Mouse (Mus musculus) cortical plate, adult 2 months (tissue): ENCODE measurements at regions not wholly inside any gene's neighbourhood (a gene's known extent, or its start where the extent isn't known, plus 50 kb on each side); places are given as distances from the start of the nearest gene placed in this dataset.

ENCODE experiments used
- H3K27ac ChIP-seq: fragments of 200-500 bp; 2 replicates; pipeline ENCODE4 v1.5.1; 2012; ENCODE audit warnings: low read length, control low read depth, inconsistent platforms; ENCODE audit not compliant: insufficient read depth
- H3K4me1 ChIP-seq: fragments of 200-500 bp; 2 replicates; pipeline ENCODE4 v1.6.1; 2011; ENCODE audit warnings: low read length; ENCODE audit not compliant: control insufficient read depth, insufficient read depth
- H3K4me3 ChIP-seq: fragments of 200-500 bp; 2 replicates; pipeline ENCODE4 v1.5.1; 2011; ENCODE audit warnings: mild to moderate bottlenecking, low read length, control low read depth; ENCODE audit not compliant: insufficient read depth
- CTCF ChIP-seq: fragments of 200-500 bp; IDR thresholded peaks from 2 replicates; pipeline ENCODE4 v1.5.1; 2011; ENCODE audit warnings: mild to moderate bottlenecking, control low read depth, low read length; ENCODE audit not compliant: insufficient read depth; ENCODE audit errors: extremely low read depth
- POLR2A ChIP-seq: fragments of 200-500 bp; IDR thresholded peaks from 2 replicates; pipeline ENCODE4 v1.6.1; 2011; ENCODE audit warnings: mild to moderate bottlenecking, low read length, control low read depth; ENCODE audit not compliant: insufficient read depth; ENCODE audit errors: extremely low read depth

DNA sequence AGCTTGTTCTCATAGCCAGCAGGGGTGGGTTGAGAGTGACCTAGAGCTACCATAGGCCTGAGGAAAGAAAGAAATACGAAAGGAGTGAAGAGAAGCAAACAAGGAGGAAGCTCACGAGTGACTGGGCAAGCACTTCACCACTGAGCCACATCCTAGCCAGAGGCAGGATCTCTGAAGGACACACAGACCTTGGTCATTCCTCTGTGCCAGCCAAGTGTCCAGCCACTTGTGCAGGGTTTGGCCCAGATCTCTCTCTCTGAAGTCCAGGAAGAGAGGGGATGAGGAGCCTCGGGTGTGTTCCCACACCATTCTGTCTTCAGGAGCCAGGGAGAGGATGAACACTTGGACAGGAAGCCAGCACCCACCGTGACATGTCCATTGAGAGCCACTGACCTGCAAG, 271.7 kb upstream of the Prox1 start:
- Histone ChIP-seq H3K4me3 (no peak overlapping the region), H3K27ac (no peak overlapping the region), H3K4me1 (no peaks in the 10 kb centered on the region)
- TF ChIP-seq CTCF (no peak), POLR2A (no peak)

DNA sequence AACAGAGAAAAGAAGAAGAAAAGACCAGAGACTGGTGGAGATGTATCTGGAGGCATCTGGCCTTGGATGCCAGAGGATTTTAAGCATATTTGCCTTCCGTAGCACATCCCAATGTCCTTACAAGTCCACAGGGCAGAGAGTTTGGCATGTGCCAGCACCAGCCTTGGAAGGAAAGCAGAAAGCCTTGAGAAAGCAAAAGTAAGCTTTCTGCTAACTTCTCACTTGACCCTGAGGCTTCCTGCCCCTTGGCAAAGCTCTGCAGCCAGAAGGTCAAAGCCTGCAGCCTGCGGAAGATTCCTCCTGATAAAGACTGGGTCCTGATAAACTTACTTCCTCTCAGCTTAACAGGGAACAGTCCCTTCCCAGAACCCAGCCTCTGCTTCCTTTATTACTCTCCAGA, 268.3 kb upstream of the Prox1 start:
- Histone ChIP-seq H3K4me3 (no peak overlapping the region), H3K27ac (no peak overlapping the region), H3K4me1 (no peaks in the 10 kb centered on the region)
- TF ChIP-seq CTCF = no peak
- TF ChIP-seq POLR2A = no peak

DNA sequence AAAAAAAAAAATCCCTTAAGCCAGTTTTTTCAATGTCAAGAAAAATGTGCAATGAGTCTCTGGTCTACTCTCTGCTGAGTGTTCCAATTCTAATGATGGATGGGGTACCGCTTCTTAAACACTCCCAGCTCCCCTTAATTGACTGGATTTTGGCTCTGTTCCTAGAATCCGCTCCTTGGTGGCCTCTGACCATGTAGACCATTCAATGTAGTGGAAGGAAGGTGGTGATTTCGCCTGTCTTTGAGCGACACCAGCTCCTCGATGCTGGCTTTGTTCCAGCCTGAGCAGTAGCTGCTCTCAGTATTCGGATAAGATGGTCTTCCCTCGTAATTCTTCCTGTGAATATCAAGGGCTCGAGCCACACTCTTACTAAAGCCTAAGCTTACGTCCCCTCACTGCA, 252.4 kb upstream of the Prox1 start:
- H3K4me3 ChIP-seq = no peak overlapping the region
- H3K27ac ChIP-seq = no peak overlapping the region
- no peaks in the 10 kb centered on the region for H3K4me1 ChIP-seq
- no peak for TF ChIP-seq POLR2A
- TF ChIP-seq CTCF = no peak

DNA sequence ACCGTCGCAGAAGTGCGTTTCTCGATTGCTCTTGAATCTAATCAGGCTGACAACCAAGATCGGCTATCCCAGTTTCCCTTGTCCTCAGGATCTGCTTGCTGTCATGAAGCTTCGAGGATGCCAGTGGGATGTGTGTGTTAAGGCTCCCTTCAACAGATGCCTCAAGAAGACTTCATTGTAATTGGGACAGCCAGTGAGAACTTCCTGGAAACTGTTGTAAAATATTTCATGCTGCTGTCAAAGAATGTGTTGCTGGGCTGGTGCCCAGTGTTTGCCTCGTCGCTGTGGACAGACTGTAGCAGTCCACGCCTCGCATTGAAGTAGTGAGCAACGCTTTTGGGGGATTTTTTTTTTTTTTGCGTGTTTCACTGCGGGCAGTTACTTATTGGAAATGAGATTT, 249.2 kb upstream of the Prox1 start:
- no peak for TF ChIP-seq POLR2A
- TF ChIP-seq CTCF = no peak
- no peak overlapping the region for H3K27ac ChIP-seq
- no peaks in the 10 kb centered on the region for H3K4me1 ChIP-seq
- no peak overlapping the region for H3K4me3 ChIP-seq

DNA sequence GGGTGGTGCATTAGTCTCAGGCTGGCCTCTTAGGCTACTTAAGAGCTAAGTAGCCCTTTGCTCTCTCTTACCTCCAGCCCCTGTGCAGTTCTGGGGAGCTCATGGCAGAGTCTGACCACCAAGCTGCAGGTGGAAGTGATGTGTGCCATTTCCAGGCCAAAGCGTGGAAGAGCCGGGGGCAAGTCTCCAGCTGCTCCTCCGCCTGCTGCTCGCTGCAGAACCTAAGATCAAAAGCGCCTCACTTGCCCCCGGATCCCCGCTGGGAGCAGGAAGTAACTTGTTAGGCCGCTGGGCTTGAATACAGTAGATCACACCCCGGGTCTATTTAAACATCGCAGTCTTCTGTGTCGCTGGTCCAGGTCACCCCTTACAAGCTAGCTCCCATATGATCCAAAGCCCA, 246.8 kb upstream of the Prox1 start:
- Histone ChIP-seq H3K4me1 (no peaks in the 10 kb centered on the region), H3K4me3 (no peak overlapping the region), H3K27ac (no peak overlapping the region)
- no peak for TF ChIP-seq POLR2A
- no peak for TF ChIP-seq CTCF

DNA sequence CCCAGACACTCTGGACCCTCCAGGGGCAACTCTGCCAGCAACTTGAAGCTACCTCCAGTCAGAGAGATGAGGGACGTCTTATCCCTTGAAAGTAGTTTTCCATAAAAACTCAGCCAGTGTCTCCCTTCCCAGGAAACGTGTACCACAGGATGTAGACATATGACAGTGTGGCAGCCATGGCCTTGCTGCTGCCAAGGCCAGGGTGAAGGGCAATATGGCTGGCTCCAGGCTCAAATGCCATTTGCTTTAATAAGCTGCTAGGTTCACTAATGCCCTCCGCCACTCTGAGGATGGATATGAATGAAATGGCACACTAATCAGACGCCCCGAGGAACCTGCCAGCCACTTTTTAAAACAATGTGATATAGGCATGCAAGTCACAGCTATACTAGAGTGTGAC, 241.2 kb upstream of the Prox1 start:
- Histone ChIP-seq H3K4me3 (no peak overlapping the region), H3K4me1 (no peaks in the 10 kb centered on the region), H3K27ac (no peak overlapping the region)
- TF ChIP-seq CTCF (no peak), POLR2A (no peak)

DNA sequence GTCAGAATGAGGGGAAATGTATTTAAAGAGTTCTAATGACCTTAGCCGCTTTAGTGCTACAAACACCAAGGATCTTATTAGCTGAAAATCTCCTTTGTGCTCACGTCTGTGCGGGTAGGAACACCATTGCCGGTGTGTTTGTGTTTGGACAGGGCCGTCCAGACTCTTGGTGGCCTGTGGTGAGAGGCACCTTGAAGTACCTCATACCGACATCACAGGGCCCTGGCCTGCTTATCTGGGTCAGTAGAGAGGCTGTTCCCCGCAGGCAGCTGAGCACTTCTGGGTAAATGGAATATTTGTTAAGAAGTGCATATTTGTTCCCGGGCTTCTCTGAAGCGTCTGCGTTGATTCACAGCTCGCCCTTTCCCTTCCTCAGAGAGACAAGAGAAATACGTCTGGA, 232.8 kb upstream of the Prox1 start:
- Histone ChIP-seq H3K4me3 (no peak overlapping the region), H3K27ac (no peak overlapping the region), H3K4me1 (no peaks in the 10 kb centered on the region)
- TF ChIP-seq CTCF (no peak), POLR2A (no peak)

DNA sequence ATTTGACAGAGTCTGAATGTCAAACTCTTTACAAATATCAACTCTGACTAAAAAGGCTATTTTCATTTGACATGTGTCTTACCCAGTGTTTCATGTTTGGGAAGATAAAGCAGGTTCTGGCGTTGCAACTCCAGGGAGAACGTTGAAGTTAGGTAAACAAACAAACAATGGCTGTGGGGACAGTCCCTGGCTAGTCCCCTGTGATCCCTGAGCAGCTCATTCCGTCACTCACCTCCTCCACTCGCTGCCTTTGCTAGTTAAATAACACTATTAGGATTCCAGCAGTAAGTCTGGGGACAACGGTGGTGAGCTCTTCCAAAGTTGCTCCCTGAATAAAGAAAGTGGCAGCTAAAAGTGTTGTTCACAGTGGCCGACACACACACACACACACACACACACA, 227.8 kb upstream of the Prox1 start:
- Histone ChIP-seq H3K27ac (no peak overlapping the region), H3K4me3 (no peak overlapping the region), H3K4me1 (no peaks in the 10 kb centered on the region)
- no peak for TF ChIP-seq POLR2A
- no peak for TF ChIP-seq CTCF

DNA sequence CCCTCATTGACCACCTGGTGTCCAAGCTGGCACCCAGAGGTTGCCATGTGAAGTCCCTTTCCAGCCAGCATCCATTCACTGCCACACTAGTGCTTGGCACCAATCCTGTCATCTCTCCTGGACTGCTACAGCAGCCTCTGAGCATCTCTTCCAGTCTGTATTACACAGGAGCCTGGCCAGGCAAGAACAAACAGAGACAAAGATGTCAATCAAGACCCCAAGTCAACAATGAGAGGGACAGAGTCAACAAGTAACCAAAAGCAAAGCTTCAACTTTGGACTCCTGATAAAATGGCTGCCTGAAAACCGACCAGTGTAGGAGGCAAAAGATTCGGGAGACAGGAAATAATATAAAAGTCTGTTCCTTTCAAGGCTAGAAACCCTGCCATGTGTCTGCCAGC, 227.3 kb upstream of the Prox1 start:
- Histone ChIP-seq H3K4me3 (no peak overlapping the region), H3K4me1 (no peaks in the 10 kb centered on the region), H3K27ac (no peak overlapping the region)
- TF ChIP-seq CTCF = no peak

DNA sequence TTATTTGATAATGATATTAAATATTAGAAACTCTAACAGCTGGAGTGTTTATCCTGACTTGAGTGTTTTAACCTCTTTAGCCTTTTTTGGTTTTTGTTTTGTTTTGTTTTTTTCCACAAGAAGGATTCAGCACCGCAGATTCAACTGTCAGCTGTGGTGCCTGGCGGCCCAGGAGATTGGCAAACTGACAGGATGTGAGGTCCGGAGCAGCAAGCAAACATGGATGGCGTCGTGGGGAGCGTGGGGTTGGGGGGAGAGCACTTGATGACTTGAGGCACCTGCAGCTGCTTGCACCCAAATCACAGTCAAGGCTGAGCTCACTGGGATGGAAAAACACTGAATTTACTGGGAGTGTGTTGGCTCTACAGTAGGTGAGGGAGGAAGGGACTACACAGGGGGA, 222.5 kb upstream of the Prox1 start:
- TF ChIP-seq CTCF (no peak), POLR2A (no peak)
- Histone ChIP-seq H3K27ac (no peak overlapping the region), H3K4me1 (no peaks in the 10 kb centered on the region), H3K4me3 (no peak overlapping the region)

DNA sequence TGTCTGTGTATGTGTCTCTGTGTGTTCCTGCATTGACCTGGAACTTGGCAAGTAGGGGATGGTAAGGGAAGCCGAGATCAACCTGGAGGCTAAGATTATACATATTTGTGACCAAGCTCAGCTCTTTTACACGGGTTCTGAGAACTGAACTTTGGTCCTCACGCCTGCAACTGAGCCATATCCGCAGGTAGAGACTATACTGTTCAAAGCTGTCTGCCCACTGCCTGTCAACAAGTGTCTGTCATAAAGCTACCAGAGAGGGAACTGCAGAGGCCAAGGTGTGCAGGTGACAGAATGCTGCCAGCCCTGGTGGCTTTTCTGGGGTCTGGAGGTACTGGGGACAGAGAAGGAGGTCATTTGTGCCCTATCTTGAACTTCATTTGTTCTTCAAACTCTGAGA, 218.3 kb upstream of the Prox1 start:
- TF ChIP-seq CTCF = no peak
- no peak for TF ChIP-seq POLR2A
- no peak overlapping the region for H3K4me3 ChIP-seq
- no peak overlapping the region for H3K27ac ChIP-seq
- no peaks in the 10 kb centered on the region for H3K4me1 ChIP-seq
